Mouse (Mus musculus) neutrophil, adult 5-6 weeks (primary cell): Measurements from ENCODE around the gene Spta1. TPM values are rescaled to one million over a fixed set of nuclear protein-coding genes. Genes with fewer than 3 reads are reported as not detected.

Experiments
- ATAC-seq: fragments of 151-379, 151-347 bp; 2 replicates; pipeline ENCODE4 v1.8.0; 2017; ENCODE audit warnings: mild to moderate bottlenecking, moderate TSS enrichment; ENCODE audit not compliant: insufficient number of reproducible peaks, poor library complexity, low FRiP score, severe bottlenecking; ENCODE audit errors: extremely low read depth
- total RNA-seq: library from RNA; stranded (forward); fragments of 200-1000 nt; gene quantifications from 2 replicates; pipeline ENCODE4 v1.2.3, GENCODE M21; 2017

Spta1 gene
- total RNA-seq, result 5.7 and 5.9 TPM in 2 replicates

DNA sequence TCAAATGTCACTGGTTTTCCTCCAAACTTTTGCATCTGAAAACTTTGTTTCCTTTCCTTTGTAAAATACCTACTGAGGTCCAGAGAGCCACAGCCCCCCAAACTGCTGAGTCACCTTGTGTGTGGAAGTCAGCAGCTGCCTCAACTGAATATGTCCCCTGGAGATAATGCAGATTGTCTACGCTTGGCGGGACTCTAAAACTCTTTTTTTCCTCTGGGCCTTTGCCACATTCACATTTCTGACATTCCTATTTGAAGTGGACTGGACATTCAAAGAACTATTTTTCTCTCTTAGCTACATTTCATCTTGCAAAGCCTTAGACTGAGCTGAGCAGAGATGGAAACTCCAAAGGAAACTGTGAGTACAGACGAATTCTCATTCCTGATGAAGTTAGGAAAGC, at the start of gene Spta1:
Gene Spta1 (plus strand): TSS at position 172 of the 400 bp plus-strand sequence.
- no peak for ATAC-seq

DNA sequence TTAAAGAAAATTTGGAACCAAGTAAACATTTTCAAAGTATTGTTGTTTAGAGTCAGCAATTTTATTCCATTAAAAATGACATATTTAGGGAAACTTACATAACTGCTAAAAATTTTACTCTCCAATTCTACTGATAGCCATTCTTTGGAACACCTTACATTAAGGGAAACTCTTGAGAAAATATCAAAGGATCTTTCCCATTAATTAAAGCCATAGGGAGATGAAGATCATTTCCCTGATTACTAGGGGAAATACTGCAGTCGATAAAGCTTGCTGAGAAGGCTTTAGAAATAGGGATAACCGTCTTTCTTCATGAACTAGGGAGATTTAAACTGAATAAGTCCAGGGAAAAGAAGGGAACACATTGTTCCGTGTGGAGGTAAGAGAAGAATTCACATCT, 41.4 kb upstream of the Spta1 start, which contains the start of gene Olfr424:
Gene Olfr424 (plus strand): TSS at position 301 of the 400 bp plus-strand sequence.
- ATAC-seq, result no peak

DNA sequence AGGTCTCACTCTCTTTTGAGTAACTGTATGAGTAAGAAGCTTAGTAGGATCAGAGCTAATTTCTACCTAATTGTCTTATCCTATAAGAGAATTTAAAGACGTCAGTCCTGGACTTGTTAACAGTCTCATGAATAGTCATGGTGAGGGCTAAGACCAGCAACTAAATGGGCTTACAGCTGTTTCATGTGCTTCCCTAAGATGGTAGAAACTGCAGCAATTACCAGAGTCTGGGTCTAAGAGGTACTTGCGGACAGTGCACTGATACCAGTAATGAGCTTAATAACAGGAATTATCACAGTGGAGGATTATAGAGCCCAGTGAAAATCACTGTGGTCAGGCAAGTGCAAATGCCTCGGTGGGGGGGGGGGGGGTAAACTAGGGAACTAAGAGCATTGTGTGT, 40.6 kb upstream of the Spta1 start:
- no peak for ATAC-seq

DNA sequence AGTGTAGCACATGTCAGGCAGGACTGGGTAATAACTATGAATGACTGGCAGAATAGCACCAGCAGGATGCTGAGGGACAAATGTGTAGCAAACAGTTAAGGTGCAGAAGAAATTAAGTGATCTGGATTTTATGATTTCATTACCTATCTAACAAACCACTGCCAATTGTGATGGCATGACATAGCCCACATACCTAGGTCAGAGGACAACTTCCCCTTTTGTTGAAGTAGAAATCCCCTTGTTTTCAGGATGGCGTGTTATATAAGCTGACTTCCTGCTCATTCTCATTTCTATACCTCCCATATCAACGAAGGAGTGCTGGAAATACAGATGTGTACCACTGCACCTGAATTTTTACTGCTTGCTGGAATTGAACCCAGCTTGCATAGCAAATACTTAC, 31.2 kb upstream of the Spta1 start:
- peak; percentile 90 for ATAC-seq

DNA sequence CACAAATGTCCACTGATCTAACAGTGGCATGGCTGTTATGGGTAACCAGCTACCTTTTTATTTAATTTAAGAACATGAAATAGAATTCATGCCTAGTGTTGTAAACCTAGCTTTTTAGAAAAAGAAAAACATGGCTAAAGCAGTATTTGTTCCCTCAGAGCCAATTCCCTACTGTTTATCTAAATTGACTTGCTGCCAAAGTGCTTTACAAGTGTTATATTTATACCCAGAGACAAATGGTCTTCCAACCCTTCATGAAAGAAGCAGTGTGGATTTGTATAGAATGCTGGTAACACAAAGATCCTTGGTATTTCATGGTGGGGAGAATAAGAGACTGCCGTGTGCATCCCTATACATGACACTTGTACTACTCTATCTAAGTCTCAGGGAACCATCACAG, 25.9 kb upstream of the Spta1 start:
- no peak for ATAC-seq

DNA sequence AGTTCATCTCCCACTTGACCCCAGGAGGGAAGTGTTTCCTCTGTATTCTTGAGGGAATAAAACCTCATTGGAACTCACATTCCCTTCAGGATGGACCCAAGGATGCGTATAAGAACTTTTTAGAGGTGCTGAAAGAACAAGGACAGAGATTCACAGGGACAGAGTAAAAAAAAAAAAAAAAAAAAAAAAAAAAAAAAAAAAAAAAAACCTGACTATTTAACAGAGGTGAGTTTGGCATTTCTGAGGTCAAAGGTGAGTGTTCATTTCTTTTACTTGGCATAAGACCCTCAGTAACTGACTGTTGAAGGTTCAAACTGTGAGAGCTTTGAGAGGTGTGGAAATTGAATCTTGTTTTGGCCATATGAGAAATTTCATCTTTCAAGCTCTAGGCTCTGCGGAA, 23.3 kb upstream of the Spta1 start:
- ATAC-seq, result no peak

DNA sequence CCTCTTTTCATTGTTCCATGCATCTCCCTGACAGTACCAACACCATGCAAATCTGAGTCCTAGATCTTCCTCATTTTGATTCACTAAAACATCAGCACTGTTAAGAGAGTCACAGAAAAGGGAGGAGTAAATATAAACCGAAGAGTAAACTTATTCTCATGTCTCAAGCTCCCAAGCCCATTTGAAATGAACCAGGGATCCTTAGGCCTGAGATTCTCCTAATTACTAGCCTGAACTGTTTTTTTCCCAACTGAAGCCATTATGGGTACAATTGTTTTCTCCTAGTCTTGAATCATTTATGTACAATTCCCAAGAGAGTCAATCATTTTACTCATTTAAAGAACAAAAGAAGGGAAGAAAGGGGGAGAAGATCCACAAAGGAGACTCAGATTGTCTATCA, 17.2 kb upstream of the Spta1 start, which contains the start of gene Olfr420:
Gene Olfr420 (plus strand): TSS at position 301 of the 400 bp plus-strand sequence.
- no peak for ATAC-seq

DNA sequence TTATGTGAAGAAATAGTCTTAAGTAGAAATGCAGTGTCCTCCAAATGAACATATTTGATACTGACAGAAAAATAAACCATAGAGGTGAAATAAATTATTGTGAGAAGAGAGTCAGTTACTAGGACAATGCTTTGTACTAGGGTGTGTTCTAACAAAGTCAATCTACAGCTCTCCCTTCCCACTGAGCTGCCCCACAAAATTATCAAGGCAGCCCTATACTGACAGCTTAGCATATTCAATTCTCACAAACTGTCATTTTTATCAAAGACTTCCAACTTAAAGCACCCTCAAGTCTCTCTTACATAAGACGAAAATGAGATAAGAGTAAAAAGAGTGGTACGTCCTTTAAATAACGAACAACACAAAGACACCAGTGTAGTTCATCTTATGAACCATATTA, 15.0 kb upstream of the Spta1 start:
- no peak for ATAC-seq

DNA sequence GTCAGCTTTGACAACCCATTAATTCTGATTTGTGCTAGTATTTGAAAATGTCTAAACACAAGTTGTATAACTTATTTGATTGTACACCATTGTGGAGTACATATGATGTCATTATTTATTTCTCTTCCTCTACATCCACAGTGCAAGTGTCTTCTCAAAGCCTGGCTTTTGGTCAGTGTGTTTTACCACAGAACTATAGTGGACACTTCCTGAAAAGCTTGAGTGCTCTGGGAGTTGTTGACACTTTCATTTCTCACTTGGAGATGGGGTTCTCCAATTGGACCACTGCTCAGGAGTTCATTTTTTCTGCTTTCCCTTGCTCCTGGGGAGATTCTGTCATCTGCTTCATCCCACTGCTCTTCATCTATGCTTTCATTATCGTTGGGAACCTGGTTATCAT, 14.1 kb upstream of the Spta1 start:
- ATAC-seq, result no peak

DNA sequence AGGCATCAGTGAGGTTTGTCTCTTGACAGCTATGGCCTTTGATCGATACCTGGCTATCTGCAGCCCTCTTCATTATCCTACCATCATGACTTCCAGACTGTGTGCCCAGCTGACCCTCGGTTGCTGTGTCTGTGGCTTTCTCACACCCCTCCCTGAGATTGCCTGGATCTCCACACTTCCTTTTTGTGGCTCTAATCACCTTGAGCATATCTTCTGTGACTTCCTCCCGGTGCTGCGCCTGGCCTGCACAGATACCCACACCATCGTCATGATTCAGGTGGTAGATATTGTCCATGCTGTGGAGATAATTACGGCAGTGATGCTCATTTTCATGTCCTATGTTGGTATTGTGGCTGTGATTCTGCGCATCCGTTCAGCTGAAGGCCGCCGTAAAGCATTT, 13.5 kb upstream of the Spta1 start:
- no peak for ATAC-seq

DNA sequence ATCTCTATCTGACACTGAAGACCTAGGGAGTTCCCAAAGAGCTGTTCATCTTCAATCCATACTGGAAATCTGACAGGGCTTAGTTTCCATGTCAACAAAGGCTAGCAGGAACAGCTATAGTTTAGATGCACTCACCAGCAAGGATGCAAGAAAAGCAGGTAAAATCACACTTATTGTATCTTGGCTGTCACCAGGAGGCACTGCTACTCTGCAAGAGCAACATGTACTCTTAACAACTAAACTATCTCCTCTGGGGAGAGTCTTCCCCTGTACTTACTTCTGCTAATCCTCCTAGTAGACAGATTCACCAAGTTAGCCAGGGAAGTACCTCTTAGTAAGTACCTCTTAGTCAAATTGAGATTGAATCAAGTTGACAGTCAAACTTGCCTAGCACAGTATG, 3.6 kb upstream of the Spta1 start:
- no peak for ATAC-seq

DNA sequence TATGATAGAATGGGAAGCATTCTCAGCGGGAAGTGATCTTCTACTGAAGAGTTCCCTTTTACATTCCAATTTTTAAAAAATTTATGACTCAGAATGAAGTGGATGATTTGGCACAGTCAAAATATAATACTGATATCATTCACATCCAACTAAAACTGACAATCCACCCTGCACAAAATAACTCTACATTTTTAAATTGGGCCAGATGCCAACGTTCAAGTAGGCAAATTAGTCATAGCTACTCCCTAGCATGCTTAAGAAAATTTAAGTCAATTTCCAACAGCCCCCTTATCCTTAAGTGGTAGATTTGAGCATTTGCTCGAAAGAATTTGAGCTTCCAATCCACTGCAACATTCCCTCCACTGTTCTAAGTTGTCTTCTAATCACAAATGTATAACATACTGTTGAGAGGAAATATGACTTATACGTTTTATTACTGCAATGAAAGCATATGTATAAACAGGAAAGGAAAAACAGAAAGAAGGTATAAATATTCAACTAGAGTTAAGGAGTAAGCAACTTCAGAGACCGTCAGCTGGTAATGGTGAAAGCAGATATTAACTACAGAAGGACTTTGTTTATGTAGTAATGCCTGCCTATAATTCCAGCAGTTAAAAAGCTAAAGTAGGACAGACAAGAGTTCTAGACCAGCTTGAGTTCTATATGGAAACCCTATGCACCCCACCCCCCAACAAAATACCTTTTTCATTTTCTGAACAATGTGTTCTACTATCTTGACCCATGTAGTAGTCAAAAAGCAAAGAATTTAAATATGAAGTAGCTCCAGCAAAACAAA, 1.7 kb upstream of the Spta1 start:
- no peak for ATAC-seq

DNA sequence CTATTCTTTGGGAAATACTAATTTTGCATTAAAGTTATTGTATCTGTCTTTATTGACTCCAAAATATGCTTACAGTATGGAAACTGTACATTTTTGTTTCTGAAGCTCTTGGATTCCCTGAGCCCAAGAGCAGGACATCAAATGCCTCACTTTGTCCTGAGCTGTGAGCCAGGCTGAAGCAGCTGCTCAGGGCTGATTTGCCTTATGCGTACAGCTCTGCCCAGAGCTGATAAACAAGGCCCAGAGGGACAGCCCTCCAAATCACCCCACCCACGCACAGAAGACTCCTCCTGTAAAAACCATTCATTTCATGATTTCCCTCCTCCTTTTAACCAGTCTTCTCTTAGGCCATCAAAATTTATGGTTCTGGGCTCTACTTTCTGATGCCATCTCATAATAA, 1.0 kb upstream of the Spta1 start:
- ATAC-seq, result no peak

DNA sequence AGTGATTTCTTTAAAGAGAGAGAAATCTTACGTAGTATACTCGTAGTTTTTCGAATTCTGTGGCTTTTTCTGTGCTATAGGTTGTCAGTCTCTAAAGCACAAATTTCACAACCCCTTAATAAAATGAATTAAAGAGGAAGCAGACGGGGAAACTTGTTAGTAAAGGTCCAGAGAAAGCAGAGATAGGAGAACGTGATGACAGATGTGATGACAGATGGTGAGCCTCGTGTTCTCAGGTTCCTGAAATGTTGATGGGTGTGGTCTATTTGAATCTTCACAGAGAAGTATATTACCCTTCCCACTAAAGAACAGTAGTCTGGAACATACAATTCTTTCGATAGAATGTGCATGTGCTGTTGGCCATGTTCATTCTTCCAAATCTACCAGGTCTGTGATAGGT, 32.1 kb downstream of the Spta1 start:
- no peak for ATAC-seq

DNA sequence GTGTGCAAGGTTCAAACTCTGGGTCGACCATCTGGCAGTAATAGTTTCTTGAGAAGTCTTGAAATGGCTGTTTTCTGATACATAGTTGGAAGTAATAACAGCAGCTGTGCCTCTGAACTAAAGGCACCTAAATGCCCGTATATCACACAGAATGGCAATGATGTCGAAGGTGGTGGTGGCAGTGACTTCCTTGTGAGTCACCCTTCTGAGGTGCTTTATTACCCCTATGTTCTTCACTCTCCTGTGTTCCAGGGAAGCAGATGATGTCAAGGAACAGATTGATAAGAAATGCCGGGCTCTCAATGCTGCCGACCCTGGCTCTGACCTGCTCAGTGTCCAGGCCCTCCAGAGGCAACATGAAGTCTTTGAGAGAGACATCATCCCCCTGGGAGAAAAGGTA, 39.7 kb downstream of the Spta1 start:
- ATAC-seq, result no peak

DNA sequence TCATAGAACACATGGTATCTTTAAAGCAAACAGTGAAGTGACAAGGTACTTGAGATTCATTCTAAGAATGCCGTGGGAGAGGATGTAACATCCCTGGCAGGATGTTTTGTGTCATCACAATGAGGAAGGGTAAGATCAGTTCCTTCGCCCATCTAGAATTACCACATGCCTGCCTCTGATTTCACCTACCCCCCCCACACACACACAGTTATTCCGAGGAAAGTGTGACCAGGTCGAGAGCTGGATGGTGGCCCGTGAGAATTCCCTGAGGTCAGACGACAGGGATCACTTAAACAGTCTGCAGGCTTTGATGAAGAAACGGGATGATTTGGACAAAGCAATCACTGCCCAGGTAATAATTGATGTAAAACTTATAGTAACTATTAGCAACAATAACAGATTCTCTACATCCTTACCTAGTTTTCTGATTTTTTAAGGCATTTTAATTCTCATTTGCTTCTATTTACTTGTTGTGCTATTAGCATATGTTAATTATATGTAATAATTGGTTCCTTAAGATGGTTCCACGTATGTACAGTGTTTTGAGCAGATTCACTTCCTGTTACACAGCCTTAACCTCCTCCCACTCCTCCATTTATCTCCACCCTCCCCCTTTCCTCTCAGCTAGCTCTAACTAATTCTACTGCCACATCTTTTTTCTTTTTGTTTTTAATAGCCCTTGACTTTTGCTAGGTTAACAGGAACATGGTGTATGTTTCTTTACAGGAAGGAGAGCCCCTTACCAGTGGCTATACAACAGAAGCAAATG, 42.9 kb downstream of the Spta1 start:
- no peak for ATAC-seq

DNA sequence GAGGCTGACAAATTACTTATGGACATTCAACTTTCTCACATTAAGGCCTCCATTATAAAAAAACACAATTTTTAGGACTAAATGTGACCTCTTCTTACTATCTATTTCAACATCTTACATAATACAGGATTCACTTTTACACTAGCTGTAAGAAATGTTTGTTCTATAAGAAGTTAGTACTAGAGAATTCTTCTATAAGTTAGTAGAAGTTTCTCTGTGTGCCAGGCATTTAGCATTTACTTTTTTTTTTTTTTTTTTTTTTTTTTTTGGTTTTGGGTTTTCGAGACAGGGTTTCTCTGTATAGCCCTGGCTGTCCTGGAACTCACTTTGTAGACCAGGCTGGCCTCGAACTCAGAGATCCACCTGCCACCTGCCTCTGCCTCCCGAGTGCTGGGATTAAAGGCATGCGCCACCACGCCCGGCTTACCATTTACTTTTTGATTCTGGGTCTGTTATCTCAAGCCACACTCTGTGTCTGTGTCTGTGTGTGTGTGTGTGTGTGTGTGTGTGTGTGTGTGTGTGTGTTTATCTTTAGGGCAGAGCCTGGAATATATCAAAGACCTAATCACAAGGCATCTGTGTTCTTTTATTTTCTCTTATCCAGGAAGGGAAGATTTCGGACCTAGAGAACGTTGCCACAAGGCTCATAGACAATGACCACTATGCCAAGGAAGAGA, 44.1 kb downstream of the Spta1 start:
- ATAC-seq, result no peak

DNA sequence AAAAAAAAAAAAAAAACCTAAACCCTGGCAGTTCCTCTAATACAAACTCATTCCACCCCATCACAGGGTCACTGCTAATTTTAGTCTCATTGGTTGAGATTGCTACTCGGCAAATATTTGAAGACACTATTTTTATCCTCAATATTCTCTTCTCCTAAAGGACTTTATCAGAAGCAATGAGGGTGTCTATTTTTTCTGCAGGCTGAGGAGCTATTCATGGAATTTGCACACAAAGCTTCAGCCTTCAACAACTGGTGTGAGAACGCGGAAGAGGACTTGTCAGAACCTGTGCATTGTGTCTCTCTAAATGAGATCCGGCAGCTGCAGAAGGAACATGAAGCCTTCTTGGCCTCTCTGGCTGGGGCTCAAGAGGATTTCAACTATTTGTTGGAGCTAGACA, 67.3 kb downstream of the Spta1 start:
- no peak for ATAC-seq

DNA sequence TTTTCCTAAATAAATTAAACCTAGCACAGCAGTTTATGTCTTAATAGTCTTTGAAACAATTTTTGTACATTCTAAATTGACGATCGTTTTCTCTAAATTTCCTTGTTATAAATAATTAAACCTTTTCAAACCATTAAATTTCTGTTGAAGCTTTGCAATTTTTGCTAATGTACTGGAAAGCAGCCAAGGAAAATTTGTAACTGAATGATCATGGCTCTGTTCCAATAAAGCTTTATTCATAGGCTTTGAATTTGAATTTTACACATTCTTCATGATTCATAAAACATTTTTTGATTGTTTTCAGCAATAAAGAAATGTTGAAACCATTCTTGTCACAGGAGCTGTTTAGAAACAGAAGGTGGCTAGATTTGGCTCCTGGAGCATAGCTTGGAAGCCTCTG, 72.0 kb downstream of the Spta1 start:
- no peak for ATAC-seq

DNA sequence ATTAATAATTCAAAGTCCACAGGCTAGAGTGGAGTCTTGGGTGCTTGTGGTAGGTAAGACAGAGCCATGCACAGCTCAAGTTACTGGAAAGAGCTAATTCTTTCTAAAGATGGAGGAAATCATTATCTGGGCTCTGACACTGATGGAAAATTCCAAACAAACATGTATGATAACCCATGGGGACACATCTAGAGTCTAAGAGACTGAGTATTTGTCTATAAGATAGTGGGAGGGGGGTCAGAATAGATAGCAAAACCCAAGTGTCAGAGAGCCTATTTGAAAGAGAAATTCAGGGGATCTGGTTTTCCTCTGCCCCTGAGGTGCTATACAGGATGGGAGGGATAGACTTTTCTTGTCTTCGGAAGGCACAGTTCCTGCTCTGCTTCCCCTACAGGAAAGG, 73.5 kb downstream of the Spta1 start:
- no peak for ATAC-seq
